8 mouse cellular contexts compared by ENCODE assay signal in the genomic region with DNA sequence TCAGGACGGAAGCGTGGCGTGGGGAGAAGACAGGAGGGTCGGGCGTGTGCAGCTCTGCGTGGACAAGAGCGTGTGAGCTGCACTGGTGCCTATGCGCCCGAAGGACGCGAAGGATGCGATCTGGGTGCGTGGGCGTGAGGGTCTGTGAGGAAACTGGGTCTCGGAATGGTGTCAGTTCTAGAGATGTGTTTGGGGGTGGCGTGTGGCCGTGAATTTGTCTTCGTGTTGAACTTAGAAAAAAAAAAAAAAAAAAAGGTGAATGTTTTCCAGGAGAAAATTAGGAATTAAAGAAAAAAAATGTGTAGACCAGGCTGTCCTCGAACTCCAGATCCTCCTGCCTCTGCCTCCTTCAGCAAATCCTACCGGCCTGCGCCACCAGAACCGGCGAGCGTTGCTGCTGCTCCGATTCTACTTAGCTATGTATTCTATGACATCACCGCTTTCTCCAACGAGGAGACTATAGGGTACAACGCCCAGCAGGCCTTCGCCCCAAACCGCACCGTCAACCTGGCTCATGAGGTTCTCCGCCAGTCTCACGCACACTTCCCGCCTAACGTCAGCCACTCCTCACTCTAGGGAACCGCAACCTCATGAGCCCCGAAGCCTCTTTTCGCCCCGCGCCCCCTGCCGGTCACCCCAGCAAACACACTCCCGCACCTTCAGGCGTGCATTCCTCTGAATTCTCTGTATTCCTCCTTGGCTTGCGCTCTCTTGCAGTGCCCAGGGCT. TPM values are rescaled to one million over a fixed set of nuclear protein-coding genes. Genes with fewer than 3 reads are reported as not detected.
A peak's percentile ranks its signal among the peaks of the same experiment; 100 is the strongest.
DNase-seq lines count a peak whose midpoint lies in the region; ATAC-seq and TF ChIP-seq lines count a peak whose summit lies in the region.
"Not testable (repeated sequence)": the region's sequence is repeated elsewhere in the genome, so short reads cannot be mapped to it uniquely, and the experiment has no call there.

No protein-coding gene starts in this region.

- TF ChIP-seq POLR2A in testis, adult 2 months (IDR thresholded peaks at IDR 0.05; ENCODE audit: control insufficient read depth, low read depth, low read length) = peak; percentile 16; the same call in 1 of the 2 replicates

- H3K27me3 ChIP-seq in forebrain, embryonic 14.5 days (replicated peaks; ENCODE audit: control insufficient read depth, insufficient read depth, low read length); neural tube, embryonic 14.5 days (ENCODE audit: control insufficient read depth, insufficient read depth, low read length); testis, adult 2 months (ENCODE audit: control insufficient read depth, insufficient read depth, low read length): not testable (repeated sequence)

- intact Hi-C loops in heart, postnatal 14 days (cut with DNase I) = loop anchor here (10.0 kb wide), 1 partner anchor 494 kb away; no protein-coding TSS in a partner anchor

- H3K4me2 ChIP-seq in forebrain, embryonic 14.5 days (ENCODE audit: low read length) = peak overlapping the region; percentile 38
- peak overlapping the region; percentile 23 for H3K4me2 ChIP-seq in neural tube, embryonic 14.5 days (ENCODE audit: low read depth, low read length)

- not testable (repeated sequence) for H3K36me3 ChIP-seq in forebrain, embryonic 14.5 days (ENCODE audit: control insufficient read depth, insufficient read depth, low read length); neural tube, embryonic 14.5 days (ENCODE audit: control insufficient read depth, insufficient read depth, low read length); testis, adult 2 months (ENCODE audit: control insufficient read depth, insufficient read depth, low read length)

- peak overlapping the region; percentile 57 for H3K4me3 ChIP-seq in forebrain, embryonic 14.5 days (ENCODE audit: low read depth, low read length)
- H3K4me3 ChIP-seq in neural tube, embryonic 14.5 days (ENCODE audit: low read depth, low read length) = peak overlapping the region; percentile 55
- H3K4me3 ChIP-seq in testis, adult 2 months (ENCODE audit: control insufficient read depth, low read depth, low read length) = peak overlapping the region; percentile 98

- peak overlapping the region; percentile 70 for H3K9ac ChIP-seq in forebrain, embryonic 14.5 days (ENCODE audit: low read length)
- peak overlapping the region; percentile 75 for H3K9ac ChIP-seq in neural tube, embryonic 14.5 days (replicated peaks; ENCODE audit: low read depth, low read length)

- WGBS in forebrain, embryonic 14.5 days = under 1% methylated on average over 44 of the region's 44 CpGs
- WGBS in neural tube, embryonic 14.5 days = under 1% methylated on average over 44 of the region's 44 CpGs

- ATAC-seq in forebrain, embryonic 14.5 days = peak; percentile 78
- ATAC-seq in neural tube, embryonic 14.5 days (ENCODE audit: low read depth) = peak; percentile 82

- peak; percentile 84 for TF ChIP-seq CTCF in testis, adult 2 months (IDR thresholded peaks at IDR 0.05; ENCODE audit: control insufficient read depth, insufficient read depth, insufficient replicate concordance, low read depth, low read length)

- H3K9me3 ChIP-seq in forebrain, embryonic 14.5 days (replicated peaks; ENCODE audit: control insufficient read depth, low read length); neural tube, embryonic 14.5 days (ENCODE audit: control insufficient read depth, low read length): not testable (repeated sequence)

- H3K27ac ChIP-seq in forebrain, embryonic 14.5 days (ENCODE audit: low read depth, low read length) = peak overlapping the region; percentile 82
- peak overlapping the region; percentile 88 for H3K27ac ChIP-seq in neural tube, embryonic 14.5 days (ENCODE audit: low read depth, low read length)
- peak overlapping the region; percentile 40; the same call in 1 of the 2 replicates for H3K27ac ChIP-seq in testis, adult 2 months (ENCODE audit: control insufficient read depth, insufficient read depth, low read depth, low read length)

- DNase-seq in ES-CJ7 (ENCODE audit: low read depth, low spot score) = peak; percentile 90
- DNase-seq in cerebellum, adult 11 months = peak; percentile 91
- DNase-seq in forebrain, embryonic 14.5 days (ENCODE audit: low spot score) = peak; percentile 91
- DNase-seq in heart, postnatal 14 days = peak; percentile 86 to 90
- peak; percentile 84 to 93 for DNase-seq in layer of hippocampus, adult 18-20 months (ENCODE audit: low spot score in 2 of 2)
- peak; percentile 86 to 87 for DNase-seq in lung, adult 18-20 months

- not testable (repeated sequence) for H3K4me1 ChIP-seq in forebrain, embryonic 14.5 days (ENCODE audit: control insufficient read depth, insufficient read depth, low read length); neural tube, embryonic 14.5 days (ENCODE audit: control insufficient read depth, insufficient read depth, low read length); testis, adult 2 months (ENCODE audit: control insufficient read depth, insufficient read depth, low read length)

RNA-seq across cellular contexts. Expression of a gene that starts 28.4 kb away (rescaled TPM):
- polyA plus RNA-seq in forebrain, embryonic 14.5 days (2014; fragmentation: Nextera tagmentation; extraction: Ambion mirVana) = not detected in 2 replicates
- total RNA-seq in heart, postnatal 14 days (2021) = under 1 TPM in 1 of 2 experiments, not detected in 1; 0.12 TPM
- total RNA-seq in layer of hippocampus, adult 18-20 months (2021) = not detected
- not detected in 2 replicates for polyA plus RNA-seq in neural tube, embryonic 14.5 days (2014; fragmentation: Nextera tagmentation; extraction: Ambion mirVana)
- 0.25 TPM in 1 of 2 replicates, not detected in the other for polyA plus RNA-seq in testis, adult 2 months (2012; rRNA removed)

RNA-seq across cellular contexts. Expression of a gene that starts 37.7 kb away (rescaled TPM):
- not detected in 2 replicates for polyA plus RNA-seq in forebrain, embryonic 14.5 days (2014; fragmentation: Nextera tagmentation; extraction: Ambion mirVana)
- total RNA-seq in heart, postnatal 14 days (2021) = not detected
- not detected for total RNA-seq in layer of hippocampus, adult 18-20 months (2021)
- 0.35 and 0.48 TPM in 2 replicates for polyA plus RNA-seq in neural tube, embryonic 14.5 days (2014; fragmentation: Nextera tagmentation; extraction: Ambion mirVana)
- 19.1 and 37.2 TPM in 2 replicates for polyA plus RNA-seq in testis, adult 2 months (2012; rRNA removed)

Comparison
In these comparisons a context has a peak if more than half of its experiments do, and no peak if none do; other contexts are left out.
1. Peak in every context shown above with its lines: DNase-seq, ATAC-seq, H3K4me3 ChIP-seq and H3K27ac ChIP-seq.
2. RNA of a gene that starts 37.7 kb away (polyA plus RNA-seq): 19.1 to 37.2 TPM in testis, adult 2 months; 0.35 to 0.48 TPM in neural tube, embryonic 14.5 days and not detected in forebrain, embryonic 14.5 days; every median in the first group is over 10 times any median in the second.